Mouse (Mus musculus): ENCODE measurements around the gene Slc25a44. TPM values are rescaled to one million over a fixed set of nuclear protein-coding genes. Genes with fewer than 3 reads are reported as not detected.

The Slc25a44 gene
- polyA plus RNA-seq (2014; fragmentation: Nextera tagmentation; extraction: Ambion mirVana): 36.4 and 42.2 TPM in 2 replicates

DNA sequence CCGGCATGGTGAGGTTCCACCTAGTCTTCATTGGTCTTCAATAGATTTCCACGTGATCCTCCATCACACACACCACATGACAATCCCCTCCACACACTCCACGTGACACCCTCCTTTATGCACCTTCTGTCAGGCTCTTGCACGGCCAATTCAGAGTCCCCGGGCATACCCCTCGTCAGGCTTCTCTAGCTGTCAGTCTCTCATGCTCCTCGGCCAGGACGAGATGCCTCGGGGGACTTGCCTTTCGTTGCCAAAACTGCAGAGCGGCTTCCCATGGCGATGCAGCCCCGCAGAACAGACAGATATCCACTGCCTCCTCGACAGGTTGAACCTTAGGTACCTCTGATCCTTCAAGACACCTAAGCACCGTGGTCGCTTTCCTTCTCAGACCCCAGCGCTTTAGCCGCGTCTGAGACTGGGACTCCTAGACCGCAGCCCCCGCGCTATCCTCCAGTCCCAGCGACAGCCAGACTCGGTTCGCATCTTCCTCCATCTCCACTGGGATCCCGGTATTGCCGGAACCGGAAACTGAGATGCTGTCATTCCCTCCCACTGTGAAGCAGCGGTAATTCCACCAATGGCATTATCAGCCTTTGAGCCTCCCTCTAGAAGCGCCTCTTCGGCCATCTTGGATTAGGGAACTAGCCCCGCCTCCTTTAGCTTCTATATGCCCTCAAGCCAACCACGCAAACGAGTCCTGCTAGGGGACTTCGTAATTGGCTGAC lies at the start of gene Slc25a44:
TSS of gene Slc25a44 (minus strand) at position 535 of the 725 bp plus-strand sequence.
- under 1% methylated on average over 35 of the region's 35 CpGs for WGBS
- Histone ChIP-seq H3K27me3 (ENCODE audit: control insufficient read depth, insufficient read depth, low read length) (no peaks in the 10 kb centered on the region), H3K9ac (peak within 1 kb of the TSS; percentile 69), H3K9me3 (ENCODE audit: control insufficient read depth, low read length) (no peaks in the 10 kb centered on the region), H3K4me1 (replicated peaks; ENCODE audit: control insufficient read depth, insufficient read depth, low read length) (peaks cover 29% of the 10 kb centered on the region), H3K36me3 (replicated peaks; ENCODE audit: control insufficient read depth, insufficient read depth) (peaks cover 17% of the 10 kb centered on the region), H3K4me3 (replicated peaks; ENCODE audit: low read length) (peak within 1 kb of the TSS; percentile 72), H3K4me2 (replicated peaks) (peak within 1 kb of the TSS; percentile 66), H3K27ac (peak within 1 kb of the TSS; percentile 67)
- DNase-seq (ENCODE audit: low spot score): peak; percentile 96
- ATAC-seq (ENCODE audit: low FRiP score): peak; percentile 96

DNA sequence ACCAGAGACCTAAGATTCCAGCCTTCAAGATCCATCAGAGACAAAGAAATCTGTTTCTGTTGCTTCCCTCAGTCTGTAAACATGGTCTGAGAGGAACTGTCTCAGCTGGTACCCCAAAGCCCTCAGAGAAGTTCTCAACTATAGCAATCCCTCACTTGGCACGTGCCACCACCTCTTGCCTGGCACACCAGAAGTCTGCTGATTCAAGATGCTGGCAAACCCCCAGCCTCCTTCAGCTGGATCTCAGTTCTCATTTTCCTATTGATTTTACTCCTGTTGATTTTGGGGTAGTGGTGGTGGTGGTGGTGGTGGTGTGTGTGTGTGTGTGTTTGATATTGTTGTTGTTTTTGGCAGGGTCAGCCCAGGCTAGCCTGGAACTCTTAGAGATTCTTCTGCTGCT lies 48.6 kb upstream of the Slc25a44 start:
- Histone ChIP-seq H3K36me3 (replicated peaks; ENCODE audit: control insufficient read depth, insufficient read depth) (no peaks in the 10 kb centered on the region), H3K9ac (no peak overlapping the region), H3K9me3 (ENCODE audit: control insufficient read depth, low read length) (no peaks in the 10 kb centered on the region), H3K4me3 (replicated peaks; ENCODE audit: low read length) (no peak overlapping the region), H3K4me2 (replicated peaks) (no peak overlapping the region), H3K27ac (no peak overlapping the region), H3K27me3 (ENCODE audit: control insufficient read depth, insufficient read depth, low read length) (no peaks in the 10 kb centered on the region), H3K4me1 (replicated peaks; ENCODE audit: control insufficient read depth, insufficient read depth, low read length) (no peaks in the 10 kb centered on the region)
- 84% methylated on average over 1 of the region's 1 CpGs for WGBS
- no peak for DNase-seq (ENCODE audit: low spot score)
- ATAC-seq (ENCODE audit: low FRiP score): no peak

DNA sequence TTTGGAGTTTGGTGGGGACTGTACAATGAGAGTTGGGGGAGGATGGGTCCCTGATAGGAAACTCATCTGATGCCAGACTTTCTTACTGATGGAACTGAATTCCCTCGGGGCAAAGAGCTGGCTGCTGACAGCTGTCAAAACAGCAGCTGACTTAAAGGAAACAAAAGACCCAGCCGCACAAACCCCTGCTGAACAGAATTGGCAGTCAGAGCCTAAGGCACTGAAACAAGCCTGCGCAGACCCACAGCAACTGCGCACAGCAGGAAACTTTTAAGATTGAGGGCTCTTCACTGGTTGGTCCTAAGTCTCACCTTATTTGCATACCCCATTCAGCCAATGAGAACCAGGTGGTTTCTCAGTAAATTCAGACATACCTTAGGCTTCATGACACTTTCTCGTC lies 48.1 kb upstream of the Slc25a44 start:
- peak overlapping the region; percentile 43 for H3K27ac ChIP-seq
- peak; percentile 38 for DNase-seq (ENCODE audit: low spot score)
- H3K27me3 ChIP-seq (ENCODE audit: control insufficient read depth, insufficient read depth, low read length): no peaks in the 10 kb centered on the region

DNA sequence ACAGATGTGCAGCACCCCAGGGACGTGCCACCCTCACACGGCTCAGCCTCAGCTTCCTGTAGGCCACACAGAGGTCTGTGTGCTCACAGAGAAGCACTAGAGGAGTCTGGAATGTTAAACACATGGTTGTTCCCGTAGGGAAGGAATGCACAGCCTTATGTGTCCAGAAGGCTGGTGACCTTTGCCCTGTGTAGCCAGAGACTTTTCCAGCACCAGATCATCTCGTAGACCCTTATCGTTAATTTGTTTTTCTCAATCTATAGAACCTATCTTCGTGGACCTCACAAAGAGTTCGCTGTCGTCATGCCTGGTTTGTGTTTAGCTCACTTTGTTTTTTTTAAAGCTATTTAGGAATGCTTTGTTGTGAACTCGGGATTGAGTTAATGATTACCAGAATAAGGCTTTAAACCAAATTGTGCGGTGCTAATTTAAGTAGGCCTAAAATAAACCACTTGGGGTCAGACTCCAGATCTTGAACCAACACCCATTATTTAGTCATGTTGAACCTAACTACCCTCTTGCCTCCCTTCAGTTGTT lies 46.1 kb upstream of the Slc25a44 start:
- H3K4me2 ChIP-seq (replicated peaks): no peak overlapping the region
- no peaks in the 10 kb centered on the region for H3K9me3 ChIP-seq (ENCODE audit: control insufficient read depth, low read length)
- WGBS: 53% methylated on average over 10 of the region's 10 CpGs
- H3K36me3 ChIP-seq (replicated peaks; ENCODE audit: control insufficient read depth, insufficient read depth): no peaks in the 10 kb centered on the region
- no peak for DNase-seq (ENCODE audit: low spot score)
- no peak overlapping the region for H3K4me3 ChIP-seq (replicated peaks; ENCODE audit: low read length)
- no peak overlapping the region for H3K27ac ChIP-seq
- no peaks in the 10 kb centered on the region for H3K27me3 ChIP-seq (ENCODE audit: control insufficient read depth, insufficient read depth, low read length)
- H3K4me1 ChIP-seq (replicated peaks; ENCODE audit: control insufficient read depth, insufficient read depth, low read length): no peaks in the 10 kb centered on the region
- no peak overlapping the region for H3K9ac ChIP-seq
- no peak for ATAC-seq (ENCODE audit: low FRiP score)

More for the DNA sequence above, 48.1 kb upstream of the Slc25a44 start:
- H3K9me3 ChIP-seq (ENCODE audit: control insufficient read depth, low read length): no peaks in the 10 kb centered on the region
- no peak overlapping the region for H3K4me2 ChIP-seq (replicated peaks)
- no peaks in the 10 kb centered on the region for H3K36me3 ChIP-seq (replicated peaks; ENCODE audit: control insufficient read depth, insufficient read depth)
- H3K9ac ChIP-seq: no peak overlapping the region
- WGBS: 24% methylated on average over 5 of the region's 5 CpGs
- ATAC-seq (ENCODE audit: low FRiP score): no peak
- no peak overlapping the region for H3K4me3 ChIP-seq (replicated peaks; ENCODE audit: low read length)
- H3K4me1 ChIP-seq (replicated peaks; ENCODE audit: control insufficient read depth, insufficient read depth, low read length): no peaks in the 10 kb centered on the region

DNA sequence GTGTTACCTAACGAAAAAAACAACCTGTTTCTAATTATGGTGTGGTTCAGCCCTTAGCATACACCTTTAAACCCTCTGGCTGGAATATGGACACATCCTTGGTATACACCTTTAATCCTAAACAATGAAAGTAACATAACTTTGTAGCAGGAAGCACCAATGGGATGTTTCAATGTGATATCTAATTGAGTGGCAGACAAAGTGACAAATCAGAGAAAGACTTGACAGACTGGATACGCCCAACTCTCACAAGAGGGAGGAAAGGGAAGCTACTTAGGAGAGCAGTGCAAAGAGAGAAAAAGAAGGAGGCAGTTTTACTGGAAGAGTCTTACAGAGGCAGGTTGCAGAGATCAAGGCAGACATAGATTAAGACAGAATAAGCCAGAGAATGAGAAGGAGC lies 44.5 kb upstream of the Slc25a44 start:
- H3K9ac ChIP-seq: no peak overlapping the region
- no peaks in the 10 kb centered on the region for H3K36me3 ChIP-seq (replicated peaks; ENCODE audit: control insufficient read depth, insufficient read depth)
- H3K4me1 ChIP-seq (replicated peaks; ENCODE audit: control insufficient read depth, insufficient read depth, low read length): no peaks in the 10 kb centered on the region
- DNase-seq (ENCODE audit: low spot score) (no peak), ATAC-seq (ENCODE audit: low FRiP score) (no peak)
- WGBS: 85% methylated on average over 2 of the region's 2 CpGs
- H3K4me2 ChIP-seq (replicated peaks): no peak overlapping the region
- no peaks in the 10 kb centered on the region for H3K9me3 ChIP-seq (ENCODE audit: control insufficient read depth, low read length)
- no peak overlapping the region for H3K4me3 ChIP-seq (replicated peaks; ENCODE audit: low read length)
- no peaks in the 10 kb centered on the region for H3K27me3 ChIP-seq (ENCODE audit: control insufficient read depth, insufficient read depth, low read length)
- H3K27ac ChIP-seq: no peak overlapping the region

DNA sequence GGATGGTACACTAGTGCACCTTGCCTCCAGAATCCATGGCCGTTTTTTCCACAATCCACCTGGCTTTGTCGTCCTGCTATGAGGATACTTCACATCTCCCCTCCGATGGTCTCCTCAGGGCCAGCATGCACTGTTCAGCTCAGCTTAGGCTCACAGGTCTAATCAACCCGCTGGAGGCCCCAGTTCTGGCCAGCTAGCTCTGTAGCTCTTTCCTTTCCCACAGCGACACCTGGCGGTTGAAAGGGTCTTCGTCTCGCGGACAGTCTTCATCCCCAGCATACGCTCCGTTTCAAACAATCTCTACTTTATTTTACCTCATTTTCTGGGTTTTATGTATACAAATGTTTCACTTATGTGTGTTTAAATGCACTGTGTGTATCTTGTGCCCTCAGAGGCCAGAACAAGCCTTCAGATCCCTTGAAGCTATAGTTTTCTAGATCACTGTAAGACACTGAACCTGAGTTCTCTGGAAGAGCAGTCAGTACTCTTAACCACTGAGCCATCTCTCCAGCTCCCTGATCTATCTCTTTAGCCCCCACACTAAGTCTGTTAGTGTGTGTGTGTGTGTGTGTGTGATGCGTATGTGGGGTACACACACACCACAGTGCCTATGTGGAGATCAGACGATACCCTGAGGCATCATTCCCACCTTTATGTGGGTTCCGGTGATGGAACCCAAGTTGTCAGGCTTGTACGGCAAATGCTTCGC lies 42.3 kb upstream of the Slc25a44 start:
- H3K4me2 ChIP-seq (replicated peaks): no peak overlapping the region
- WGBS: 31% methylated on average over 16 of the region's 16 CpGs
- peak; percentile 78; the same call in 1 of the 2 replicates for ATAC-seq (ENCODE audit: low FRiP score)

DNA sequence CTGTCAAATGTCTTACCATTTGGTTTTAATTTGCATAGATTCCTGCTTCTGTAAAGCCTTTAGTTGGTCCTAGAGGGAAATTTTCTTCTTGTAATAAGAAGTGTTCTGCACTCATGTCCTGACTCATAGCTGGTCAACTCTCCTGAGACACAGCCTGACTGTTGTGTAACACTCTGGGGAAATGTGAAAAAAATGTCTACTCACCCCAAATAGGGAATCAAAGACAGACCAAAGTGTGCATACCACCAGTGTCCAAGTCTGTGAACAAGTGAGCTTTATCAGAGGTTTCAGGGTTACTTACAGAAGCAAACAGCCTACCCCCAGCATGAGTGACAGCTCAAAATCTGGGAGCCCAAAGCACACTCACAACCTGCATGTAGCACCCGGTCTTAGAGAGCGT lies 40.2 kb upstream of the Slc25a44 start:
- Histone ChIP-seq H3K4me3 (replicated peaks; ENCODE audit: low read length) (no peak overlapping the region), H3K27ac (no peak overlapping the region), H3K4me2 (replicated peaks) (no peak overlapping the region), H3K4me1 (replicated peaks; ENCODE audit: control insufficient read depth, insufficient read depth, low read length) (no peaks in the 10 kb centered on the region; the same call in 1 of the 2 replicates), H3K9ac (no peak overlapping the region), H3K36me3 (replicated peaks; ENCODE audit: control insufficient read depth, insufficient read depth) (no peaks in the 10 kb centered on the region), H3K9me3 (ENCODE audit: control insufficient read depth, low read length) (no peaks in the 10 kb centered on the region), H3K27me3 (ENCODE audit: control insufficient read depth, insufficient read depth, low read length) (no peaks in the 10 kb centered on the region)
- ATAC-seq (ENCODE audit: low FRiP score) (no peak), DNase-seq (ENCODE audit: low spot score) (no peak)
- 86% methylated on average over 2 of the region's 2 CpGs for WGBS

More for the DNA sequence above, 42.3 kb upstream of the Slc25a44 start:
- H3K27ac ChIP-seq: no peak overlapping the region
- H3K9me3 ChIP-seq (ENCODE audit: control insufficient read depth, low read length): no peaks in the 10 kb centered on the region
- peak; percentile 96 for DNase-seq (ENCODE audit: low spot score)
- no peak overlapping the region for H3K9ac ChIP-seq
- no peaks in the 10 kb centered on the region for H3K27me3 ChIP-seq (ENCODE audit: control insufficient read depth, insufficient read depth, low read length)
- no peaks in the 10 kb centered on the region for H3K36me3 ChIP-seq (replicated peaks; ENCODE audit: control insufficient read depth, insufficient read depth)
- no peaks in the 10 kb centered on the region for H3K4me1 ChIP-seq (replicated peaks; ENCODE audit: control insufficient read depth, insufficient read depth, low read length)
- H3K4me3 ChIP-seq (replicated peaks; ENCODE audit: low read length): no peak overlapping the region

DNA sequence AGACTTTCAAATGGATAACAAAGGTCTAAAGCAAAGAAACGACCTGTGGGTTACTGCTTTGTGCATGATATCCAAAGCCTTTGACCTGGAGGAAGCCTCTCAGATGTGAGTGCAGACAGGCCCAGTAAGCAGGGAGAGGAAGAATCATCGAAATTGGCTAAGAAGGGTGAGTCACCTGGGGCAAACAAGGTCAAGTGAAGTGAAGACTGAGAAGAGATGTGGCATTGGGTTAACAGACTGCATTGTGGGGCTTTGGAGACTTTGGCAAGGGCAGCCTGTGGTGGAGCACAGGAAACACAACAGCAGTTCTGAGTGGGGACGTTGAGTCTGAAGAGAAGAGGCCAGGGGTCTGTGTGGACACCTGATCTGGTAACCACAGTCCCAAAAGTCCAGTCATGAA lies 39.5 kb upstream of the Slc25a44 start:
- Histone ChIP-seq H3K9ac (no peak overlapping the region), H3K4me1 (replicated peaks; ENCODE audit: control insufficient read depth, insufficient read depth, low read length) (no peaks in the 10 kb centered on the region; the same call in 1 of the 2 replicates), H3K9me3 (ENCODE audit: control insufficient read depth, low read length) (no peaks in the 10 kb centered on the region), H3K27me3 (ENCODE audit: control insufficient read depth, insufficient read depth, low read length) (no peaks in the 10 kb centered on the region), H3K27ac (no peak overlapping the region), H3K36me3 (replicated peaks; ENCODE audit: control insufficient read depth, insufficient read depth) (no peaks in the 10 kb centered on the region), H3K4me3 (replicated peaks; ENCODE audit: low read length) (no peak overlapping the region), H3K4me2 (replicated peaks) (no peak overlapping the region)
- ATAC-seq (ENCODE audit: low FRiP score): no peak
- WGBS: 53% methylated on average over 3 of the region's 3 CpGs
- no peak for DNase-seq (ENCODE audit: low spot score)

DNA sequence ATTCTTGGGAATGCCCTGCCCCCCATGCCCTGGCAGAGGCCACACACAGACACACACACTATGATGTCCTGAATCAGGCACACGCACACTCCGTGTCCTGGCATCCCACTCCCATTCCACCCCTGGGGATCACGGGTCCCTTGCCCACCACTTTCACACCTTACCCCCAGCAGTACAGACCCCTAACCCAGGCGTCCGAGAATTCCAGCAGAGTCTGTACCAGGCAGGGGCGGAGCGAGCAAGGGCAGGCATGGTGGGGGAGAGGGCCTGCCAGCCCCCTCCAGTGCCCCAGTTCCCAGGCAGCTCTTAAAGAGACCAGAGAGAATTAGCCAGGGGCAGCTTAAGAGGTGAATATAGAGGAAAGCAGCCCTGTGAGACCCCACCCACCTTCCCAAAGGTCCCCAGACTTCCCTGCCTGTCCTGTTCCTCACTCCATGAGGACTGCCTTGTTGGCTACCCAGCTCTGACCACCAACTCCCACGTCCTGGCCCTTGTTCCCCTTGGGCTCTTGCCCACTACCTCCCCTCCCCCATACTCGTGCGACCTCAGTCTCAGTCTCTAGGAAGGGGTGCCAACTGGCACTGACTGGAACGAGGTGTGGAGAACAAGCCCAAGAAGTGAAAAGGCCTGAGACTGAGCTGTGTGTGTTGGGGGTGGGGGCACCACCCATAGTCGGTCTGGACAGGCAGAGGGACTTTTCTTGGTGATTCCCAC lies 36.2 kb upstream of the Slc25a44 start, which contains the start of gene Sema4a:
TSS of gene Sema4a (minus strand) at position 200 of the 714 bp plus-strand sequence.
- H3K9ac ChIP-seq: no peak within 1 kb of the TSS
- H3K27me3 ChIP-seq (ENCODE audit: control insufficient read depth, insufficient read depth, low read length): no peaks in the 10 kb centered on the region

More for the DNA sequence above, 36.2 kb upstream of the Slc25a44 start, which contains the start of gene Sema4a:
- Histone ChIP-seq H3K4me1 (replicated peaks; ENCODE audit: control insufficient read depth, insufficient read depth, low read length) (peaks cover 22% of the 10 kb centered on the region), H3K9me3 (ENCODE audit: control insufficient read depth, low read length) (no peaks in the 10 kb centered on the region), H3K4me3 (replicated peaks; ENCODE audit: low read length) (no peak within 1 kb of the TSS), H3K36me3 (replicated peaks; ENCODE audit: control insufficient read depth, insufficient read depth) (no peaks in the 10 kb centered on the region), H3K27ac (no peak within 1 kb of the TSS), H3K4me2 (replicated peaks) (no peak within 1 kb of the TSS)
- WGBS: 42% methylated on average over 12 of the region's 12 CpGs
- ATAC-seq (ENCODE audit: low FRiP score) (no peak; the same call in 1 of the 2 replicates), DNase-seq (ENCODE audit: low spot score) (no peak)
